Mouse (Mus musculus) testis, adult 2 months (tissue): ENCODE results near the gene Dffa.
"Not testable (repeated sequence)": the region's sequence is repeated elsewhere in the genome, so short reads cannot be mapped to it uniquely, and the experiment has no call there.

Experiments used
- CTCF ChIP-seq: fragments of 200-500 bp; IDR thresholded peaks from 2 replicates; pipeline ENCODE4 v1.5.1; 2012; ENCODE audit warnings: low read depth, mild to moderate bottlenecking, inconsistent platforms, low read length, moderate library complexity; ENCODE audit not compliant: control insufficient read depth, insufficient read depth, insufficient replicate concordance
- POLR2A ChIP-seq: fragments of 200-500 bp; IDR thresholded peaks from 2 replicates; pipeline ENCODE4 v1.6.1; 2012; ENCODE audit warnings: low read depth, mild to moderate bottlenecking, inconsistent platforms, low read length, moderate library complexity; ENCODE audit not compliant: control insufficient read depth

DNA sequence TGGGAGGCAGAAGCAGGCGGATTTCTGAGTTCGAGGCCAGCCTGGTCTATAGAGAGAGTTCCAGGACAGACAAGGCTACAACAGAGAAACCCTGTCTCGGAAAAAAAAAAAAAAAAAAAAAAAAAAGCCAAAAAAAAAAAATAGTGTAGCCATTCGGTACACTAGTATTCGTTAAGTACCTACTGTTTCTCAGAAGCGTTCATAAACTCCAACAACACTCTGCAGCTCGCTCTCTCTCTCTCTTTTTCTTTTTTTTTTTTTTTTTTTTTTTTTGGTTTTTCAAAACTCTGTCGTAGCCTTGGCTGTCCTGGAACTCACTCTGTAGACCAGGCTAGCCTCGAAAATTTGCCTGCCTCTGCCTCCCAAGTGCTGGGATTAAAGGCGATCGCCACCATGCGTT, 3.5 kb upstream of the Dffa start:
- TF ChIP-seq CTCF, POLR2A: not testable (repeated sequence)
